Mouse (Mus musculus) myocyte (in vitro differentiated cells): ENCODE measurements around the gene Uvrag.

Source experiments
- CEBPB ChIP-seq: IDR thresholded peaks from 2 replicates; pipeline ENCODE4 v1.6.1; 2011; ENCODE audit warnings: mild to moderate bottlenecking, moderate library complexity; ENCODE audit not compliant: poor library complexity, insufficient read depth, severe bottlenecking
- E2F4 ChIP-seq: IDR thresholded peaks from one replicate; pipeline ENCODE4 v1.6.1; 2011; ENCODE audit warnings: mild to moderate bottlenecking, control low read depth, moderate library complexity; ENCODE audit not compliant: insufficient read depth
- MAX ChIP-seq: IDR thresholded peaks from one replicate; pipeline ENCODE4 v1.6.1; 2011; ENCODE audit warnings: low read depth, mild to moderate bottlenecking, control low read depth
- MYOD1 ChIP-seq, 3 experiments: IDR thresholded peaks; one replicate each; pipeline ENCODE4 v1.6.1; 2011; ENCODE audit warnings: control low read depth in 2 of 3, low read depth in 2 of 3, mild to moderate bottlenecking in 2 of 3, moderate library complexity in 1 of 3; ENCODE audit not compliant: insufficient read length in 2 of 3, control insufficient read depth in 1 of 3
- POLR2A ChIP-seq: IDR thresholded peaks from one replicate; pipeline ENCODE4 v1.6.1; 2011; ENCODE audit warnings: low read depth, mild to moderate bottlenecking, control low read depth, moderate library complexity; ENCODE audit not compliant: insufficient read length
- POLR2AphosphoS2 ChIP-seq: IDR thresholded peaks from one replicate; pipeline ENCODE4 v1.6.1; 2011; ENCODE audit warnings: low read depth, control low read depth; ENCODE audit not compliant: insufficient read length
- REST ChIP-seq: IDR thresholded peaks from one replicate; pipeline ENCODE4 v1.6.1; 2011; ENCODE audit warnings: mild to moderate bottlenecking, control low read depth, moderate library complexity; ENCODE audit not compliant: insufficient read depth, insufficient read length
- TCF12 ChIP-seq: IDR thresholded peaks from one replicate; pipeline ENCODE4 v1.6.1; 2011; ENCODE audit warnings: mild to moderate bottlenecking, control low read depth; ENCODE audit not compliant: poor library complexity, insufficient read depth, severe bottlenecking
- TCF3 ChIP-seq: IDR thresholded peaks from one replicate; pipeline ENCODE4 v1.6.1; 2011; ENCODE audit warnings: low read depth, control low read depth; ENCODE audit not compliant: insufficient read length
- USF1 ChIP-seq: IDR thresholded peaks from one replicate; pipeline ENCODE4 v1.6.1; 2011; ENCODE audit warnings: low read depth, mild to moderate bottlenecking, control low read depth, moderate library complexity

DNA sequence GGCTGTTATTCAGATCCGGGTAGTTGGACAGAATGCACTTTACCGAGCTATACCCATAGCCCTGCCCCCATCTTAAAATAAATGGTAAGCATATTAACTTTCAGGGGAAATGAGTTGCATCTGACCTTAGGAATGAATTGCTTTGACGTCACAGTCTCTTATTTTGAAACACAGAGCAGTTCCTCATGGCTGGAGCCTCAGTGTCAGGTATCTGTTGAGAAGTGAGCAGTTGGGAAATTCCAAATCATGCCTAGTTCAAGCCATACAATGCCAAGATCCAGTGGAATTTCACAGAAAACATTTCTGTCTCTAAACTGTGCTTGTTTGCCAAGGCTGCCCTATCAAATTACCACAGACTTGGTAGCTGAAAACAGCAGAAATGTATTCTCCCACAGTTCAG is 2.3 kb upstream of the Uvrag start:
- no peak for TF ChIP-seq REST
- no peak for TF ChIP-seq TCF12
- TF ChIP-seq POLR2A: no peak
- no peak for TF ChIP-seq MAX
- TF ChIP-seq E2F4: no peak
- TF ChIP-seq USF1: no peak
- no peak for TF ChIP-seq CEBPB
- no peak for TF ChIP-seq TCF3
- no peak for TF ChIP-seq MYOD1 (IDR thresholded peaks at IDR 0.05; ENCODE audit: control insufficient read depth in 1 of 3, insufficient read length in 2 of 3, low read depth in 2 of 3)
- TF ChIP-seq POLR2AphosphoS2: no peak
